Mouse (Mus musculus) layer of hippocampus, adult 9-10 months (tissue): ENCODE data around the gene H2-DMa.
A peak's percentile ranks its signal among the peaks of the same experiment; 100 is the strongest.
"Not testable (repeated sequence)": the region's sequence is repeated elsewhere in the genome, so short reads cannot be mapped to it uniquely, and the experiment has no call there.

Experiments
- DNase-seq: peaks from one replicate; pipeline ENCODE4 v3.0.0; 2022; ENCODE audit warnings: low spot score

H2-DMa gene

DNA sequence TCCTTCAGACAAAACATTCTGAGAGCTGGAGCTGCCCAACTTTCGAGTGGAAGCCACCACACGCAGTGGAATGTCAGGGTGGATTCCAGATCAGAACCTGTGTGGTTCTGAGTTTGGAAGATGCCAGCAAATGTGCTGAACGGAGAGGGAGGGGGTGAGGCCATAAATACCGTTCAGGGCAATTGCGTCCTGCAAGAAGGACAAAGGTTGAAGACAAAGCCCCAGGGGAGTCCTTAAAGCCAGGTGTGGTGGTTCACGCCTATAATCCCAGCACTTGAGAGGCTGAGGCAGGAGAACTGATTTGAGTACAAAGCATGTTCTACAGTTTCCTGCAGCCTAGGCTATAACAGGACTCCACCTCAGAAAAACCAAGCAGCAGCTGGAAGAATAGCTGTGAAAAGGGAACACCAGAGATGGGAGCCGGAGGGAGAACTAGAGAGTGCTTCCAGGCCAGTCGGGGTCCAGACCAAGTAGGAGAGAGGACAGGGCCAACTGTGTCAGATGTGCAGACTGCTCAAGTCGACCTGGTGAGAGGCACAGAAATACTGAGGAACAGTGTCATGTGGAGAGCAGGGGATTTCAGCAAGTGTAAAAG is 7.6 kb downstream of the H2-DMa start:
- DNase-seq, result no peak

DNA sequence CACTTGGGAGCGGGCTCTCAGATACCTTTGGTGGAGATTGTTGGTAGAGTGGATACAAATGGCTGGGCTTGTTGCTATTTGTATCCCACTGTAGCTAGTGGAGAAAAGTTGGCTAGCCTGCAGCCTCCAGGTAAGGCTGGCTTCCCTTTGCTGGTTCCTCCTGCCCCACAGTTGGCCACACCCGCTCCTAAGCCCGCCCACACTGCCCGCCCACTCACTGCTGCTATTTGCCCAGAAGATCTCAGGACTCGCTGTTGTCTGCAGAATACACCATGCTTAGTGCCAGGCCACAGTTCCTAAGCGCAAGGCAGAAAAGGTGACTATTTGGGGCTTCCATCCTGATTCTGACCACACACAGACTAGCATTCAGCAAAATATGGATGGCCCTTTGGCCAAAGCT is 8.1 kb downstream of the H2-DMa start:
- no peak for DNase-seq

- DNase-seq, result no peak
Measured at GRCm38 (mm10) chr17:34128264-34128937, 9.1 kb downstream of the H2-DMa start.

GRCm38 (mm10) chr17:34128944-34129791 is 9.8 kb downstream of the H2-DMa start:
- no peak for DNase-seq

DNA sequence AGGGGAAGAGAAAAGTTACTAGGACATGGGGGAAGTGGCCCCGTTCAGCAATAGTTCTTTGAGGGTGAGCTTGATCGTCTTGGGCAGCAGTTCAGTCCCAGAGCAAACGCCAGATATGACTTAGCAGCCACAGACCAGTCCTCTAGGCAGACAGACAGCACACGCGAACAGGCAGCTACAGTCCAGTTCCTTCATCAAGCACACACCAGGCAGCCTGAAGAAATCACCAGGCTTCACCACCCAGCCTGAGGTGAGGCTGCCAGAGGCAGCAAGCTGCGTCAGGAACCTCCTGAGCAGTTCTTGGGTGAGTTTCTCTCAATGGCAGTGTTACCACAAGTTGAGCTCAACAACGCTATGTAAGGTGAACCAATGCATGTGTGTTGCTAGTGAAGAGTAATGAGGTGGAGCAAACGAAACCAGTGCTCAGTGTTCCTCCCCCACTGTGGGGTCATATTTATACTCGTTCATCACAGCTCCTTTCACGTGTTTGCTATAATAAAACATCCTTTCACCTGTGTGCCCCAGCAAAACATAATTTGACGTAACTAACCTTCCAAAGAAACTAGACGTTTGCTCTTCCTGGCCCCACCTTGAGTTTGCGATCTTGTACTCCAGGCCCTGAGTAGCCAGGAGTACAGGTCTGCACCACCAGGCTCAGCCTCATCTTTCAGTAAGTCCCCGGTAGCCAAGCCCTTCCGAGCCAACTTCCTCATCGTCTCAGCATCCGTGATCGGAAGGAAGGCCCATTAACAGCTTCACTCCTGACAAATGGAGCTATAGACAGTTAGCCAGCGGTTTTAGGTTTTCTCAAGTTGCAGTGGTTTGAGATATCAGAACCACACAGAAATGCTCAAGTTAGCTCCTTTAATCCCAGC is 11.0 kb downstream of the H2-DMa start:
- DNase-seq, result no peak

- no peak for DNase-seq
Measured at GRCm38 (mm10) chr17:34131911-34132310, 12.6 kb downstream of the H2-DMa start.

- no peak for DNase-seq
Measured at GRCm38 (mm10) chr17:34133289-34133688, 13.9 kb downstream of the H2-DMa start.

GRCm38 (mm10) chr17:34134451-34134850 is 15.1 kb downstream of the H2-DMa start:
- DNase-seq, result no peak

DNA sequence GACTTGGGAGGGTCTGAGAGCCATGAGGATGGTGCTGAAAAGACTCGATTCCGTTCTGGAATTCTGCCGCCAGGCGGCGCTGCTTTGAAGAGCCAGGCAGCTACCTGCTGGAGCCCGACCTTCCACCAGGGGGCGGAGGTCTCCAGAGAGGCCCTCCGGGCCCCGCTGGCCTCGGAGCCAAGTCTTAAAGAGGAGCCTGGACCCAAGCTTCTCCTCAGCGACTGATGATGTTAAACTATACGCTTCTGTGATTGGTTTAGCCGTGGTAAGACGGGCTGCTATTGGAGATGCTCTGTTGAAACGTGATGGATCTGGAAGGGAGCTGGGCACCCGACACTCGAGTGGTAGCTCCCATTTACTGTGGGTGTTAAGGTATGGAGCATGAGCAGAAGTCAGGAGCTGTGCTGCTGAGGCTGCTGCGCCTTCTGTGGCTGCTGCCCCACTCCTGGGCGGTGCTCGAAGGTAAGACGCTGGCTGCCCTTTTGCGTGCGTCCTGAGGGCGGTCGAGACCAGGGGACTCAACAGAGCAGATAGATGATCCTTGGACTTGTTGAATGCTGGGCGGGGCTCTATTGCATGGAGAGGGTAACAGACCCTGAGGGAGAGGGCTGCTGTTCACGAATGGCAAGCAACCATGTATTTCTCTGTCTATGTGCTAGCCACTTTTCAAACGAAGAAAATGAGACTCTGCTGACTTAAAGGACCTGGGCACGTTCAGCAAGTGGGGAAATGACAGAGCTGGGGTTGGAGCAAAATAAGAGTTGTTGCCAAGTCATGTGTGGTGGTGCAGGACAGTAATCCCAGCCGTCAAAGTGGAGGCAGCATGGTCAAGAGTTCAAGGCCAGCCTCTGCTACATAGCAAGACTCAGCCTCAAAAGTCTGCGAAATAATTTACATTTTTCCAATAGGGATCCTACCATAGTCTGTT is 16.2 kb downstream of the H2-DMa start:
- DNase-seq, result peak; percentile 100

- DNase-seq, result no peak
Measured at GRCm38 (mm10) chr17:34137601-34138000, 18.3 kb downstream of the H2-DMa start.

DNA sequence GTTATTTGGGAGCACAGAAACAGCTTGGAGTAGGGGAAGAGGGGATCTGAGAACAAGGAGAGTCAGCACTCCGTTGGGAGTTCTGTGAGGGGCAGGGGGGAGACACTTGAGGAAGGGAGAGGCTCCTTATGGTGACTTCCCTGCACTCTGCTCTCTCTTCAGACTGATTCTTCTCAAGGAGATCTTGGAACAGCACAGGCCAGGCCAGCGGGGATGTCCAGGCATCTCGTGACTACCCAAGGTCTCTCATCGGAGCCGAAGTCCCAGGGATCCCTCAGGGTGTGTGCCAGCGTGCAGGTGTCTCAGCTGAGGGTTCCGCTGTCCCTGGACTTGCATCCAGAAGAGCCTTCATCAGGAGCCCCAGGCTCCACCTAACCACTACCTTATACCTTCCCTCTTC is 19.3 kb downstream of the H2-DMa start:
- no peak for DNase-seq

DNA sequence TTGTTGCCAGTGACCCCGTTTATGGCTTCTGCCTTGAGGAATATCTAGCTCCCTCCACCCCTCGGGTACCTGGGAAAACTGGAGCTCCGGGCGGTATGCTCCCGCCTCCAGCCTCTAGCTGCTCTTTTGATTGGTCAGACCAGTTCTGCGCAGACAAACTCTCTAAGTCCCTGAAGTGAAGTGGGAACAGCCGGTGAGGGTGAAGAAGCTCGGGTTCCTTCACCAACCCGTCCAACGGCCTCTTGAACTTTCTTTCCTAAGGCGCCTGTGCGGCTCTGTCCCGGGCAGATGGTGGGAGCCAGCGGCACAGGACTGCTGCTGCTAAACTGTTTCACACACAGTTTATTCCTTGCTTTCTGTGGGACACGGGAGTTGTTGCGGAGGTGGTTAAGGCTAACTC is 20.1 kb downstream of the H2-DMa start:
- DNase-seq, result no peak

- no peak for DNase-seq
Measured at GRCm38 (mm10) chr17:34140240-34140639, 20.9 kb downstream of the H2-DMa start.

DNA sequence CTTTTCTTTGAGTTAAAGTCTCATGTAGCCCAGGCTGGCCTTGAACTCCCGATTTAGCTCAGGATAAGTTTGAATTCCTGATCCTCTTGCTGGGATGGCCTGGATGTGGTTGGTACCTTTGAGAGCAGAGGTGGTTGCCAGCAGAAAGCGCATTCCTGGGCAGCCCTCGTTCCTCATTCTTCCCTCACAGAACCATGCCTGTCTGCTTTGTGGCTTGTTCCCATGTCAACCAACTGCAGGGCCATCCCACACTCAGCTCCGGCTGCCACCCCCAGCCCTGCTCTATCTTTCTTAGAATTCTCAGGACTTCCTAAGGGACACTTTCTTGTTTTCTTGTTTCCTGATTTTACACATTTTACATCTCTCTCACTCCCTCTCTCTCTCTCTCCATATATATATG is 22.1 kb downstream of the H2-DMa start:
- no peak for DNase-seq

- no peak for DNase-seq
Measured at GRCm38 (mm10) chr17:34142456-34143010, 23.2 kb downstream of the H2-DMa start.

DNA sequence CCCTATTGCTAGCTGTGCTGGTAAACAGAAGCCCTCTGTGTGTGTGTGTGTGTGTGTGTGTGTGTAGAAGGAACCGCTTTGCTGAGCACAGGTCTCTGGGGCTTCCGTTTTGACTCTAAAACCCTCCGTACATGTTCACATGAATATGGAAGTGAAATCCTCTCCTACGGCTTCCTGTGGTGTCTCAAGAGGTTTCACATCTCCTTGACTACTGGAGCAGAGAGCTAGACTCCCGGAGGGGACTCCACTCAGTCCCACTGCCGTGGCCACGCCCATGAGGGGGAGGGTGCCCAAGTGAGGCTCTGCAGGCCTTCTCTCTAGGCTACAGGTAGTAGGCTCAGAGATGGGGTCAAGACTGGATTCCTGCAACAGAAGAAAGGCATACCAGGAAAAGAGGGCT is 23.7 kb downstream of the H2-DMa start, which contains the start of gene H2-DMb2:
Gene H2-DMb2, plus strand, starts transcription at position 275 of the 400 bp plus-strand sequence.
- DNase-seq, result no peak

DNA sequence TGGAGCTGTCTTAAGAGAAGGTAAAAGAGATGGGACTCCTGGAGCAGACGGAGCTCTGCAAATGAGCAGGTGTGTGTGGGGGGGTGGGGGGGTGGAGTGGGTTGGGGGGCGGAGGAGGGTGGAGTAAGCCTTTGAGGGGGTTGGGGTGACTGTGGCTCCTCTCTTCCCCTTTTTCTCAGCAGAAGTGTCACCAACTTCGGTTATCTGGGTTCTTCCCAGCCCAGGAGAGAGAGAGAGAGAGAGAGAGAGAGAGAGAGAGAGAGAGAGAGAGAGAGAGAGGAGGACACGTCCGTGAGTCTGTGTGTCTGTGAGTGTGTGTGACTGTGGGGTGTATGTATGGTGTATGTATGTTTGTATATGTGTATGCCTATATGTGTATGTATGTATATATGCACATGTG is 24.1 kb downstream of the H2-DMa start:
- no peak for DNase-seq

DNA sequence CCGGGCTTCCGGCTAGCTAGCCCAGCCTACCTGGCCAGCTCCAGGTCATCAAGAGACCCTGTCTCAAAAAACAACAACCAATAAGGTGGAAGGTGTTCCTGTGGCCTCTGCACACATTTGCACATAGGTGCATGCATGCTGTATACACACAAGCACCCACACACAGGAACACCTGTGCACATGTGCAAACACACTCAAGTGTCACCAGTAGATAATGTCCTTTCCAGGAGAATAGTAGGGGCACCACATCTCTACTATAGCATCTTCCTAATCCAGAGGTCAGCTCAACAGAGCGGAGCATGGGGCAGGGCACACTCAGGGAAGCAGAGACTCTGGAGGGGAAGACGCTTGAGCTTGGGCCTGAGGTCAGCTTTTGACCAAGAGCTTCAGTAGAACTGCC is 24.9 kb downstream of the H2-DMa start:
- DNase-seq, result not testable (repeated sequence)

- no peak for DNase-seq
Measured at GRCm38 (mm10) chr17:34144960-34145371, 25.6 kb downstream of the H2-DMa start.

- peak; percentile 77 for DNase-seq
Measured at GRCm38 (mm10) chr17:34152923-34153322, 33.6 kb downstream of the H2-DMa start, which contains the start of gene H2-DMb1. Gene H2-DMb1, plus strand, starts transcription at chr17:34153072.
